Mouse (Mus musculus) forelimb bud, embryonic 11.5 days (tissue): ENCODE results near the gene Sfrp4.
A peak's percentile ranks its signal among the peaks of the same experiment; 100 is the strongest.
"Not testable (repeated sequence)": the region's sequence is repeated elsewhere in the genome, so short reads cannot be mapped to it uniquely, and the experiment has no call there.

Experiments
- DNase-seq: peaks from one replicate; pipeline ENCODE4 v3.0.0-alpha.2; 2012; ENCODE audit warnings: low read depth, low spot score

Gene Sfrp4

DNA sequence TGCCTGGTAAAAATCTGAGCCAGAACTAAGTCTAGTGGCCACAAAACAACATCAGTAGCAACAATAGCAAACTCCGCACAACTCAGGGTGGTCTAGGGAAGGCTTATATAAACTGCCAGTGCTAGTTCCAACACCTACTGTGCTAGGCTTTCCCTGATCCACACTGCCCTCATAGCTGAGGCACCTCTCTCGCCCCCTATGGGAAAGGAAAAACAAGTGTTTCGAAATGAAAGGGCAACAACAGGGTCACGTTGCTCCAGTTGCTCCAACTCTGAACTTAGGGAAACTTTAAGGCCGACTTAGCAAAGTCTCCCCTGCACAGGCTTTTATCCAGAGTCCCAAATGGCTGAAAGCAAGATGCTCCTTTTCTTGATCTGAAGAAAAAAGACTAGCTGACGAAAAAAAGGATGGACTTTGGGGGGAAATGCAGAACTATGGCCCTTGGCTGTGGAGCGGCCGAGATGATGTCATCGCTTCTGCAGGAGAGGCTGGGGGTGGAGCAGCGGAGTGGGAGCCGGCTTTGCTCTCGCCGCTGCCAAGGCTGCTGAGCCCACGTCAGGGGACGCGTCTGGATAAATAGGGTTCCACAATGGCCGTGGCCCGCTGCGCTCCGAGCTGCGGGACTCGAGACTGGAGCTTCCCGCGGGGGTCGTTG, at the start of gene Sfrp4:
Gene Sfrp4 (plus strand): TSS at position 532 of the 655 bp plus-strand sequence.
- no peak for DNase-seq

- DNase-seq, result not testable (repeated sequence)
These were observed 48.2 kb upstream of the Sfrp4 start for GRCm38 (mm10) chr13:19574723-19575122.

DNA sequence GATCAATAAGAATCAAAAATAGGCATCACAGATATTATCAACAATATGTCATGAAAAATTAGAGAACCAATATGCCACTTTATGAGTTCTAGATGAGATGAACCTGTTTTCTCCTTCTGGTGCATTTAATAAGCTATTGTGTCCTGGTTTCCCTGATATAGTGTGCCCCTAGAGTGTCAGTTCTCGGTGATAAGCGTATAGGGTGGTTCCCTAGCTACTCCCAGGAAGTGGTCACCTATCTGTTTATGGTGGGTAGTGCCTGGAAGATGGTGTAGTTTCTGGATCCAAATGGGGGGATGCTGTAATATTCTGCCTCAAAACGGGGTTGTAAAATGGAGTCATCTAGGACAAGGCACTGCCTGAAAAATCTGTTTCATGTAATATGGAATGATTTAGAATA, 47.0 kb upstream of the Sfrp4 start:
- DNase-seq, result no peak

GRCm38 (mm10) chr13:19590996-19591759, 31.7 kb upstream of the Sfrp4 start:
- DNase-seq, result no peak

- no peak for DNase-seq
These were observed 27.8 kb upstream of the Sfrp4 start for GRCm38 (mm10) chr13:19595141-19595540.

DNA sequence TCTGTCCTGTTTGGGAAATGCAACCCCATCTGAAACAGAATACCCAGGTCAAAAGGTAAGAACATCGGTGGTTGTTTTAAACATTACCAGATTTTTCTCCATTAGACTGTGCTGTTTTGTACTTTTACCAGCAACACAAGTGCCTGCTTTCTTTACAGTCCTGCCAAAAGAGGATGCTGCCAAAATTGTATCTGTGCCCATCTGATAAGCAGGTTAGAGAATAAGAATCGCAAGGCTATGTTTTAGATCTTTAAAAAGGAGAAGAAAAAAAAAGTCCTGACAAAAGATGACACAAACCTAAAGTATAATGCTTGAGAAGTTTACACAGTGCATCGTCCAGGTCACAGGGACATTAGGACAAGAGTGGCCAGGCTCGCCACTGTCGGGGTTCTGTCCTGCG, 23.7 kb upstream of the Sfrp4 start:
- no peak for DNase-seq

GRCm38 (mm10) chr13:19602531-19602930, 20.4 kb upstream of the Sfrp4 start:
- no peak for DNase-seq

- no peak for DNase-seq
These were observed 19.2 kb upstream of the Sfrp4 start for GRCm38 (mm10) chr13:19603719-19604118.

GRCm38 (mm10) chr13:19604916-19605315, 18.0 kb upstream of the Sfrp4 start:
- DNase-seq, result no peak

DNA sequence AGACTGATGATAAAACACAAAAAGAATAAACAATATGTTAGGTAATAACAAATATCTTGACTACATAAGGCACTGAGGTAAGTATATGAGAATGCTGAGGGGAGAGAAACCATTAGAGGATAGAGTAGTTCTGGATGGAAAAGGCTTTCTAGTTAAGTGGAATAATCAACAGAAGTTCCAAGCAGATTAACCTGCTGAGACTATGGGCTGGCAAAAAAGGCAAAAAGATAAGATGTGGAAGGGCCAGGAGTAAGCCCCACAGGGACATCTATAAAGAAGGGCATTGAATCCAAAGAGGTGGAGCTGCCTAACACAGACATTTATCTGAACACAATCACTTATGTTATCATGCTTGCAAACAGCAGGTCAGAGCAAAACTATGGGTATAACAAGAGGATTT, 14.8 kb upstream of the Sfrp4 start:
- DNase-seq, result no peak

- no peak for DNase-seq
These were observed 10.6 kb upstream of the Sfrp4 start for GRCm38 (mm10) chr13:19612348-19612747.

GRCm38 (mm10) chr13:19612963-19613362, 9.9 kb upstream of the Sfrp4 start:
- no peak for DNase-seq

- DNase-seq, result no peak
These were observed 9.5 kb upstream of the Sfrp4 start for GRCm38 (mm10) chr13:19613426-19613825.

GRCm38 (mm10) chr13:19614311-19614710, 8.6 kb upstream of the Sfrp4 start:
- no peak for DNase-seq

DNA sequence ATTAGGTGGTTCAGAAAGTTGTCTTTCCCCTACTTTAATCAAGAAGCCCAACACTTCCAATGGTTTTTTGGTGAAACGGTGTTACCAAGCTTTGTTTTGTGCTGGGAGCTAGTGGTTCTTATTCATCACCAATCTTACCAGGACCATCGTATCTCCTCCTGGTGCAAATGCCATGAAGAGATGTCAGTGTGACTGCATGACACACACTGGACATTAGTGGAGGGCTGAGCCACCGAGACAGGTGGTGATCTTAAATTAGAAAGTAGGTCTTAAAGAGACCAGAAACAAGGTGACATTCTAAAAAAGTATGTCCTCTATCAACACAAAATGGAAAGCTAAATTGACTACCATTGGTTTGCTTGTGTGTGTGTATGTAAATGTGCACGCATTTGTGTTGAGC, 4.8 kb upstream of the Sfrp4 start:
- DNase-seq, result no peak

DNA sequence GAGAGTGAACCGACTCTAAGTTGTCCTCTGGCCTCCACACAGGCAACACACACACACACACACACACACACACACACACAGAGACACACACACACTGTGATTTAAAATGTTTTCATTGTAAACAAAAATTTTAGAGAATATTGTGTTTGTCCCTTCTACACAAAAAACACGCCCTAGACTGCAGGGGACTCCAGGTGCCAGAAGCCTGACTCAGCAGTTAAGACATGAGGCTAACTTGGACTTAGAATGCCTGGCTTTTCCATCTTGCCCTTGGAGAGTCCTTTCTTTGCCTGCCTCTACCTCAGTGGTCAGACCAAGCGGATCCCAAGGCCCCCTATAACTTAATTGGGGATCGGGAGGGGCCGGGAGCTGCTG, 4.1 kb upstream of the Sfrp4 start:
- DNase-seq, result peak; percentile 31

DNA sequence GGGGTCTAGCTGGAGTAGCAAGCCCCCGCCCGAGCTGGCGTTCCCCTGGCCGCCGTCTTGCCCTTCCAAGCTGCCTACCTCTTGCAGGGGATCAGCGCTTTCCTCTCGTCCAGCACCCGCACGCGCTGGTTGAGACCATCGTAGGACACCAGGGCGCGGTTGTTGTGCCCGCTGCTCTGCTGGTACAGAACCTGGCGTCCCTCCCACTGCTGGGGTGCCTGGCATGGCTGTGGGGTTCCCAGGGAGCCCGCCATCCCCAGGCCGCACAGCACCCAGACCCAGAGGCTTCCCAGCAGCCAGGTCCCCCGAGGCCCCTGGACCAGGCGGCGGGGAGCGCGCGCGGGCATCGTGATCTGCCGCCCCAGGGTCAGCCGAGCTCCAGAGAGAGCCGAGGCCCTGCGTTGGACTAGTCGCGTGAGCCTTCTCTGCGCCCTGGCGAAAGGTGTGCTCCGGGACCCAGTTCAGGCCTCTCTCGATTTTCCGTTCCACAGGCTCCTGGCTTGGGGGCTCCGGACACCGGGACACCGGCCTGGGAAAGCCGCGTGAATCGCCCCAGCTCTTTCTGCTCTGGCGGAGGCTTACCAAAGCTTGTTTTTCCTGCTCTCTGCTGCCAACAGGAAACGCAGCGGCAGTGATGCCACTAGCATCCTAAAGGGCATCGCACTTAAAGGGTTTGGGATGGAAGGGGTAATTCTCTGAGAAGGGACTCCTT, 3.5 kb upstream of the Sfrp4 start, which contains the start of gene Epdr1:
Gene Epdr1 (minus strand): TSS at position 712 of the 712 bp plus-strand sequence.
- peak; percentile 81 for DNase-seq

DNA sequence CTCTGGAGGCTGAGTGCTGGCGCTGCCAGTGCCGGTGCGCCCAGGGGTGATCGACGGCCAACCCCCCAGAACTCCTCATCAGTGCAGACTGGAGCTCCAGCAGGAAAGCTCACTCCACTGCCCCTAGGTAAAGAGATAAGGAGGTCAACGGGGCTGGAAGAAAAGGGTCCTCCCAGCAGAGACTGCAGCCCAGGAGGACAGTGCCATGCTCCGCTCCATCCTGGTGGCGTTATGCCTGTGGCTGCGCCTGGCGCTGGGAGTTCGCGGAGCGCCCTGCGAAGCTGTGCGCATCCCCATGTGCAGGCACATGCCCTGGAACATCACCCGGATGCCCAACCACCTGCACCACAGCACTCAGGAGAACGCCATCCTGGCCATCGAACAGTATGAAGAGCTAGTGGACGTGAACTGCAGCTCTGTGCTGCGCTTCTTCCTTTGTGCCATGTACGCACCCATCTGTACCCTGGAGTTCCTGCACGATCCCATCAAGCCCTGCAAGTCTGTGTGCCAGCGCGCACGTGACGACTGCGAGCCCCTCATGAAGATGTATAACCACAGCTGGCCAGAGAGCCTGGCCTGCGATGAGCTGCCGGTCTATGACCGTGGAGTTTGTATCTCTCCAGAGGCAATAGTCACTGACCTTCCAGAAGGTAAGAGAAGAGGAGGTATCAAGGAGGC, 463 bp downstream of the Sfrp4 start:
- DNase-seq, result no peak

- no peak for DNase-seq
These were observed 1.9 kb downstream of the Sfrp4 start for GRCm38 (mm10) chr13:19624632-19625320.

DNA sequence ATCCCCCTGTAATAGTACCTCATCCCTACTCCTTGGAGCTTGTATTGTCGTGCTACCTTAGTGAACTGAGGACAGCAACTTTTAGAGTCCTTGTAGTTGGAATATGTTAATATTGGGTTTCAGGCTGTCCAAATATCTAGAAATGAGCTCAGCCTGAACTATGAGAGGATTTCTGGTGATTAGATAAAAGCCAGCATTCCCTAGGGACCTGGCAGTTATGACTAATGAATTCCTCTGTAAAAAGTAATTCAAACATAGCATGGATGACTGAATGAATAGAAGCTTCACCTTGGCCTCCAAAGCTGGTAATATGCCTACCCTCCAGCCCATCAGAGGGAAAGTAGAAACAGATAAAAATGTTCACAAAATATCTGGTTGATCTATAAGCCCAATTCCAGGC, 3.6 kb downstream of the Sfrp4 start:
- DNase-seq, result no peak
